Mouse (Mus musculus) erythroid progenitor cell, adult 5-6 weeks (primary cell): Measurements from ENCODE around the gene Ercc1. TPM values are rescaled to one million over a fixed set of nuclear protein-coding genes. Genes with fewer than 3 reads are reported as not detected.
A peak's percentile ranks its signal among the peaks of the same experiment; 100 is the strongest.

ENCODE experiments used
- ATAC-seq: replicated peaks from 2 replicates; pipeline ENCODE4 v1.8.0; 2016; ENCODE audit warnings: moderate number of reproducible peaks, mild to moderate bottlenecking, moderate TSS enrichment, inconsistent platforms; ENCODE audit not compliant: poor library complexity, low FRiP score, severe bottlenecking
- total RNA-seq, 2 experiments: library from RNA; stranded (forward) in 1 of 2; stranded (reverse) in 1 of 2; fragments of 150-400 nt in 1 of 2; fragments of 186-747, 209-891 nt in 1 of 2; gene quantifications; 2 replicates each; pipeline versions ENCODE4 v1.2.3 to v1.2.4; 2015 to 2017; ENCODE audit warnings: low replicate concordance in 2 of 2

Gene Ercc1
- total RNA-seq, 2 experiments from 2014 or later: 1.2 to 12.6 TPM

DNA sequence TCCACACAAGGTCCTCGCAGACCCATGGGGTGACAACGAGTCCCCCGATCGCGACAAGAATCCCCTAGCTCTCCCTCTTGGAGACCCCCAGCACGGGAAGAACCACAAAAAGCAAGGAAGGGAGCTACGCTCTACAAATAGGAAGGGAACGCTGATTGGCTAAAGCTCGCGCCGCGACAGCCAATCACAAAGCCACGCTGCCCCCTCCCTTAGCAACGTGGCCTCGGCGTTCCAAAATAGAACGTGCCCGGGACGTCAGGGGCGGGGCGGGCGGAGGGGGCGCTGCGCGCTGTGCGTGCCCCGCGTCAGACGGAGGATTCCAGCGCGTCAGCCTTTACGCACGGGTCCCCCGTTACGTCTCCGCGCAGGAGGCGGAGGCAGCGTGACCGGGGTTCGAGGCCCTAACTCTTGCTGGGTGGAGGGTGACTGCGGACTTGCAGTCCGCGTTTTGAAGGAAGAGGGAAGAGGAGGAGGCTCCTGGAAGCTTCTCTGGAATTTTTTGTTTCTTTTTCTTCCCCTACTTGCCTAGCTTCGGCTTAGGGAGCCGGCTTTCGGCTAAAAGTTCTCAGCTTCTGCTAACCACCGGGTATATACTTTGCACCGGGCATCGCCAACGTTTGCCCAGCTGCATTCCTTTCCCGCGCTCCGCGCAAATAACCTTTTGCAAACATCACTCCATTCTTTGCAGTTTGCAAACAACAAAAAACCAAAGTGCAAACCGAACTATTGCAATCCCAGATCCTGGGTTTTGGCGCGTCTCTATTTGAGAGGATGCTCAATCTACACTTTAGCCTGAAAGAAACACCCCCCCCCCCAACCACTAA is 35.9 kb upstream of the Ercc1 start:
- ATAC-seq: peak; percentile 84

DNA sequence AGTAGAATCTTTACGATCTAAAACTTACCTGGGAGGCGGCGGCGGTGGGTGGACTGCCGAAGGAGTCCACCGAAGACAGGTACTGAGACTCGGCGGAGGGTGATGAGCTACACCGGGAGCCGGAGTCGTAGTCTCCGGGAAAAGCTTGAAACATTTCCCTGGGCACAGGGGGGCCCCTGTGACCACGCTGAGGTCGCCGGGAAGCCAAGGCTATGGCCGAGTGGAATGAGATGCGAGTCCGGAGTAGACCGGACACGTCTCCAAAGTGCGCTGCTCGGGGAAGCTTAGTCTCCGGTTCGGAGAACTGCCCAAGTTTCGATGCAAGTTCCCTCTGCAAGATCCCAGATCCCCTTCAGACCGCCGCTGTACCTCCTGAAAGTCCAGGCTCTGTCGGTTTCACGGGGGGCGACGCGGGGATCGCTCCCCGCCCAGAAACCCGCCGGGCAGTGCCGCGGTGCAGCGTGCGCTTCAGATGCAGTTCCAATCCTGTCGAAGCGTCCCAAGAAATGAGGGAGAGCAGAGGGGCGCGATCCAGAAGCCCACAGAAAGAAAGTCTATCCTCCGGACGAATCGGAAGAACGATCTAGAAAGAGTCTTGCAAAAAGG is 35.2 kb upstream of the Ercc1 start:
- no peak for ATAC-seq

DNA sequence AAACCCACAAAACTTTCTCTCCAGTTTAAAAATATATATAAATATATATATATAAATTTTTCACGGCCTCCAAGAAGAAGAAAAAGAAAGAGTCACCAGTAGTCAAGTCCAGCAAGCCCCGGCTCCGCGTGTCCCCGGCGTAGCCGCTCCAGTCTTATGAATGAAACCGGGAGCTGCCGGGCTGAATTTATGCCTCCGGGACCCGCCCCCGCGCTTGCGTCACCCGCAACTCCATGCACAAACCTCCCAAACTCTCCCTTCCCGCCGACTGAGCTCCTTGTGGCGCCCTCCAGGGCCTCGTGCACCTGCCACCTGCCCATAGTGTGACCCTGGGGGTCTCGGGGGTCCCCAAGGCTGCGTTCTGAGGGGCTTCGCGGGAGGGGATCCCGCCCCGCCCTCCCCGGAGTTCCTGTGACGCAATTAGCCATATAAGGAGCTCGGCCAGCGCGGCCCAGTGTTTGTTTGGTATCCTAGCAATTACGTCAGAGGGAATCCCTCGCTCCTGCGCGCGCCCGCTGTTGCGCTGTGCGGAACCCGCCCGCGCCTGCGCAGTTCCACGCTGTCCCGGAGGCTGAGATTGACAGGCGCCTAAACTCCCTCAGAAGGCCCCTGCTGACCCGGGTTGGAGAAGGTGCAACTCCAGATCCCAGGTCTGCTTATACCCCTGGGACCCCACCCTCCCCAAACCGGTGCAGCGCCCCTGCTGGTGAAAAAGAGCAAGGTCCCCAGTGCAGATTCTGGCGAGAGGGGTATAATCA is 34.5 kb upstream of the Ercc1 start, which contains the start of gene Fosb:
Fosb (minus strand) TSS at position 168 of the 758 bp plus-strand sequence.
- peak; percentile 79 for ATAC-seq

DNA sequence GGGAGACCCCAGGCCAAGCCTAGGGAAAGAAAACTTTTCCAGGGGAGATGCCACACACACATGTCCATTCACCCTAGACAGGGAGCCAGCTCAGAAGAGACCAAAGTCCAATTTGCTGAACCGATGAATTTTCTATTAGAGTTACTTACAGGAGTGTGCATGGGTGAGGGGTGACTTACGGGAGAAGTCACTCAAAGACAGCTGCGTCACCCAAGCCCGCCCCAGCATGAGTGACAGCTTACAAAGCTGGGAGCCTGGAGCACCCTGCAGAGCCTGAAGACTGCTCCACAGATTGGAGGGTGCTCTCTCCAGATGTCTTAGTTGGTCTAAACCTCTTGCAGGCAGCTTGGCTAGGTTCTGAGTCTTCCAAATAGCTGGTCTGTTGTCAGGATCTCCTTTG is 32.6 kb upstream of the Ercc1 start:
- ATAC-seq: no peak

DNA sequence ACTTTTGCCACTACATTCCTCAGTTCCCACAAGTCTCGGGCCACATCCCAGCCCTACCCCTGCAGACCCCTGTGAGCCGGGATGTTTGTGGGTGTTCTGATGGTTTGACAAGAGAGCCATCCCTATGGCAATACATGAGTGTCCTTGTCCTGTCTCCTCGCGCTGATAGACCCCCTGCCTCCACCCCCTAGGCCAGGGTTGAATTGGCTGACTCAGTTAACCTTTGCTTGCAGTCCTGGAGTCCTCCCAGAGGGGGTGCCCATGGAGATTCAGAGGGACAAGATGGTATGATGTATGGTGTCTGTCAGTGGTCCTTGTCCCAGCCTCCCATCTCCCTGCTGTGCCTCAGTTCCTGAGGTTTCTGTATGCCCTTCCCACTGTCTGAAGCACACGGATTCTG is 30.5 kb upstream of the Ercc1 start:
- ATAC-seq: no peak

DNA sequence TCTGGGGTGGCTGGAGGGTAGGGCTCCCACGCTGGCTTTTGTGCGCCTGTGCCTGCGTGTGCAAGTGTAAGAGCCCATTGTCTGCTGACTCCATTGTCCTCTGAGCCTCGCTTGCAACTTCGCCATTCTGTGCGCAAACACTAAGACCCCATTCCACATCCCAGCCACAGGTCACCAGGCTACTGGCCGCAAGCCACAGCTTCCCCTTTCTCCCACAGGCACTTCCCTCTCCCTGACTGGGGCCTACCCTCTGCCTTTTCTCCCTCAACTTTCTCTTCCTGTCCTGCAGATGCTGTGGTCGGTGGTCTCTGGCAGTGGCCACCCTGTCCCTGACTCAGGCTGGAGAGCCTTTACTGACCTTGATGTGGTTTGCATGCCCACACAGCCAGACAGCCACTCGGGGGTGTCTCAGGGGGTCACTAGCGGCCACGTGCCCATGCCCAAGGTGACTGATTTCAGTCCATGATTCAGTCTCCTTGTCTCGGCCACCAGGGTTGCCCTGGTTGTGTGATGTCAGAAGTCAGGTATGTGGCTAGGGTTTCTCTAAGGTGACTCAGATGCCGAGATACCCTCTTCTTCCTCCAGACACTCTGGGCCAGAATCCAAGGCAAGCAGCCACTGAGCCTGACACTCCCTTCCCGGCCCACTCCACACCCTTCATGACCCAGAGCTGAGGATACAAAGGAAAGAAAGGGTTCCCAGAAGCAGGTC is 28.0 kb upstream of the Ercc1 start:
- ATAC-seq: no peak

DNA sequence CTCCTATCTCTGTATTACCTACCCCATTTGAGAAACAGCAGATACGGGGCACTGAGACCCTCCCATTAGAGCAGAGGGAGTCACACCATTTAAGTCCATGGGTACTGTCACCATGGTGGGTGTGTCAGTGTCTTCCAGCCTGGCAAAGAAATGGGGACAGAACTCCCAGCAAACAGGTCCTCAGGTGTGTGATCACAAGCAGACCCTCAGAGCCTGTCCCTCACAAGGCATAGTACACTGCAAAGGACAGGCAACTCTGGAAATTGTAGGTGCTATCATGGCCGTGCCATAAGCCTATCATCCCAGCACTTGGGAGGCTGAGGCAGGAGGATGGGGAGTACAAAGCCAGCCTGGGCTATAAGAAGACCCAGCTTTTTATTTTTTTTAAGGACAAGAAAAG is 26.4 kb upstream of the Ercc1 start:
- ATAC-seq: no peak

DNA sequence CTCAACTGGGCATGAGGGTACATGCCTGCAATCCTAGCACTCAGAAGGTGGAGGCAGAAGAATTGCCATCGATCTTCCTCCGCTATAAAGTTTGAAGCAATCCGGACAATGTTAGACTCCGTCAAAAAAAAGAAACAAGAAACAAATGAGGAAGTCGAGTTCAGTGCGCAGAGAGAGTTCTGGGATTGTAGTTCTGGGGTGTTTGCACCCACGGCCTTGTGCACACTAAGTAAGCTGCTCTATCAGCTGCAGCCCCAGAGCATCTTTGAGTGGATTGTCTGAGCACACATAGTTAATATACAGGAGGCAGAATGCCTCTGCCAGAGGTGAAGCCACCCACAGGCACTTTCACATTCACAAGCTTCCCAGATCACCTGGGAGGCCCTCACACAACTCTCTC is 25.9 kb upstream of the Ercc1 start:
- no peak for ATAC-seq

DNA sequence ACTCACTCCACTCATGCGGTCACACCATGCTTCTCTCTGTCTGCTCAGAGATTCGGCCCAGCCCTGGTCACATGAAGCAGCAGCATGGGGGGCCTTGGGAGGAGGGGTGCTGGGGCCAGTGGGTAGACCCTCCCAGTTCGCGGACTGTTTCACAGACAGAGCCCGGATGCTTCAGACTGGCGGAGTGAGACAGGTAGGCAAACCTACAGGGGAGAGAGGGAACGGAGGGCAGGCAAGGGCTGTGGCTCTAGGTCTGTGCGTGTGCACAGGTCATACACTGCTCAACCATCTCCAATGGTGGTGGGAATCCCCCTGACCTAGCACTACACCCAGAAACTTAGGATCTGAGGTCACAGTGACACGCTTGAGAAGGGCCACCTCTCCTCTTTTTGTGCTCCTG is 25.1 kb upstream of the Ercc1 start:
- no peak for ATAC-seq

DNA sequence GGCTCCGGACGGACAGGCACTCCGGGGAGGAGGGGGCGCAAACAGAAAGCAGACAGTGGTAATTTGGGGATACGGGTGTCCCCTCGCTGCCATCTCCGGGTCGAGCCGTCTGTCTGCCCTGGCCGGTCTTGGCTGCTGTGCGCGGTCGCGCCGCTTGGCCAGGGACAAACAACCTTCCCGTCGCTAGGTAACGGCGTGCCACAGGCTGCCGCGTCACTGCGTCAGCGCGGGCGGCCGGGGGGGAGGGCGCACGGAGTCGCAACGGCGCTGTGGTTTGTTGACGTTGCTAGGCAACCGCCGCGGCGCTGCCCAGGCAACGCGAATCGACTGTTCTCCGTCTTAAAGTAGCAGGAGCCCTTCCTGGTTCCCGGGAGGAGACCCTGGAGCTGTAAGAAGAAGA is 24.7 kb upstream of the Ercc1 start:
- peak; percentile 72 for ATAC-seq

DNA sequence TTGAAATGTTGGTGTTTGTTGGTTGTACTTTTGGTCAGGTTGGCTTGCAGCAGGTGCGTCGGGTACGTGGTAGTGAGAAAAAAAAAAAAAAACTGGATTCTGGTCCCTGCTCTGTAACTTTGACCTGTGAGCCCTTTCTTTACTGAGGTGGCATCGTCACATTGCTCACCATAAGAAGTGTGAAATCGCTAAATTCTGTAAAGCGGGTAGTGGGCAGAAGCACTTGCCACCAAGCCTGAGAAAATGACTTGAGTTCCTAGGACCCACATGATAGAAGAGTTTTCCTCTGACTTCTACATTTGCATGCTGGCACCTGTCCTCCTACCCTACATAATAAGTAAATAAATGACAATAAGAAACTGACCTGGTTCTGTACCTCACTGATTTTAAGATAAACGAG is 23.9 kb upstream of the Ercc1 start:
- ATAC-seq: no peak

DNA sequence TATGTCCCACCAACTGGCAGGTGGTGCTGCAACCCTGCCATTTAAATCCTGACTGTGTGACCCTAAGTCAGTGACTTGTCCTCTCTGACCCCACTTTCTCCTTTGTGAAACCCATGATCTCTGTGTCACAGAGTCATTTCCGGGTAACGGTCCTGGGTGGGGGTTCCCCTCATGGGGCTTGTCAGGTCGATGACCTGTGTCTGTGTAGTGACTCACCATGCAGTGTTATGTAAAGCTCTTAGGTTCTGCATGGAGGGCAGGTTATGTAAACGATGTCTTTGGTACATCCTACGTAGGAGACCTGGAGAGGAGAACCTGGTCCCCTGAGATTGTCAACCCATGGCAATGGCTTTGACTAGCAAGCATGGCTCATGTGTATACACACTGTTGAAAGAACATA is 23.1 kb upstream of the Ercc1 start:
- ATAC-seq: no peak

DNA sequence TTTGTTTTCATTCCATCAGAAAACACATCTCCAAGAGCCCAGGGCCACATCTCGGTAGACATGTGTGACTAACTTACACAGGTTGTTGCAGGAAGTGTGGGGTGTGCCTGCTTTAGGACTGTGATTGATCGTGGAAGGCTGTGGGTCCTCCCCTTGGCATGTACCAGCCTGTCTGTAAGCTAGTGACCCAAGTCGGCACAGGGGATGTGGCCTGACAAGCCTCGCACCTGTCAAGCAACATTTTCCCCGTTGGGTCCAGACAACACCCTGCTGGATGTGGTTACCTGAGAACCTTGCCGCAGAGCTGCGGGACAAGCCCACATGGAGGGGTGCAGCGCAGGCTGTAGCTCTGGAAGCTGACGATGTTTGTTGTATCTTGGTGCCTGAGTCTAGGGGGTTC is 22.1 kb upstream of the Ercc1 start:
- ATAC-seq: no peak

DNA sequence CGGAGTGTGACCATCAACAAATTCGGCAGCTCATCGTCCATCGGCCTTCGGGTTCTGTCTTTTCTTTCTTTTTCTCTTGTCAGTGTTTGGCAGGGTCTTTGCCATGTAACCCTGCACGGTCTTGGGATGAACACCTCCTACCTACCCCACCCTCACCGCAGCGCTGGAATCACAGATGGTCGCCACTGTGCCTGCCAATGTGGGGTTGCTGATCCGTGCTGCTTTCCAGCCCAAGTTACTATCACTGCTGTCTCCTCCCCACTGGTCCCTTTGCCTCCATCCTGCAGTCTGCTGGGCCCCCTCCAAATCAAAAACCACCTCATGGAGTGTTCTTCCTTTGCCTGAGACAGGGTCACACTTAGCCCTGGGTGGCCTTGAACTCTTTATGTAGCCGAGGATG is 20.4 kb upstream of the Ercc1 start:
- ATAC-seq: no peak

DNA sequence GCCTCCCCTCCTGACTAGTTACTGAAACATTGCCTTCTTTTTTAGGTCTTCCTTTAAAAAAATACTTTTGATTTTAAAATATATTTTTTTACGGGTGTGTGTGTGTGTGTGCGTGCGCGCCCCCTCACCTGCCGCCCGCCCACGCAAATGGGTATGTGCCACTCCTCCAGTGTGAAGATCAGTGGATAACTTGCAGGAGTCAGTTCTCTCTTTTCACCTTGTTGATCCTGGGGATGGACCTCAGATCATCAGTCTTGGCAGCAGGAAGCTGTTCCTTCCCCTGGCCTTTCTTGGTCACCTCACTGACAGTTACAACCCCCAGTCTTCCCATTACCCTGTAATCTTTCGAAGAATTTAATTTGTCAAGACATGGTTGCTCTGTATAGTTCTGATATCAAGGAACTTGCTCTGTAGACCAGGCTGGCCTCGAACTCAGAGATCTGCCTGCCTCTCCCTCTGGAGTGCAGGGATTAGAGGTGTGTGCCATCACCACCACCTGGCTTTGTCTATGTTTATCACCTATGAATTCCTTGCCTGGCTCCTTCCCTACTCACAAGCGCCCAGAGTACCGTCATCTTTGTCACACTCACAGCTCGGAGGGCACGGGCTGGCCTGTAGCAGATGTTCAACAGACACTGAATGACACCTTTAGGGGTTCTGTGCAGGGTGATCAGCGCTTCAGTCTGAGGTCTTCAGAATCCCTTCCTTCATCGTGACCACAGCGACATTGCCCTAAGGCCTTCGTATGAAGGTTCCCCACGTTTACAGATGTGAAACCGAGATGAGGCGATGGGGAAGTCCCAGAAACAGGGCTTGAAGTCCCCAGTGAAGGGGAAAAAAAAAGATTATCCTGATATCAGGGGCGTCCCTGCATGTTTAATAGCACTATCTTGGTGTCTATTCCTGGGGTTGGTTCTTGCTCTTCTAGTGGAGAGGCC is 19.0 kb upstream of the Ercc1 start:
- no peak for ATAC-seq

DNA sequence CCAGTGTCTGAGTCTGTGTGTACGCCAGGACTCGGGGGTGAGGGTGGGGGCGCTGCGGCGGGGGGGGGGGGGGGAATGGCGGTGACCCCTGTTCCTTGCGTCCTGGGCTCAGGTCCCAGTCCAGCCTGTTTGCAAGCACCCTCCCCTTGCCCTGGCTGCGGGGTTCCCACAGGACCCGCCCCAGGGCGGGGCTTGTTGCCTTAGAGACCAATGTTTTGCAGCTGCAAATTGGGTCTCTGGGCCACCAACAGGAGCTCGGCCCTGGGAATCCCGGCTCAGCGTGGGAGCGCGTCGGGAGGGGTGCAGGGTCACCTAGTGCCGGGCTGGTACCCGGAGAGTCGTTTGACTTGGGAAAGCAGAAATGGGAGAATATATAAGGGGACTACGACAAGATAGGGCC is 18.2 kb upstream of the Ercc1 start:
- ATAC-seq: peak; percentile 58

DNA sequence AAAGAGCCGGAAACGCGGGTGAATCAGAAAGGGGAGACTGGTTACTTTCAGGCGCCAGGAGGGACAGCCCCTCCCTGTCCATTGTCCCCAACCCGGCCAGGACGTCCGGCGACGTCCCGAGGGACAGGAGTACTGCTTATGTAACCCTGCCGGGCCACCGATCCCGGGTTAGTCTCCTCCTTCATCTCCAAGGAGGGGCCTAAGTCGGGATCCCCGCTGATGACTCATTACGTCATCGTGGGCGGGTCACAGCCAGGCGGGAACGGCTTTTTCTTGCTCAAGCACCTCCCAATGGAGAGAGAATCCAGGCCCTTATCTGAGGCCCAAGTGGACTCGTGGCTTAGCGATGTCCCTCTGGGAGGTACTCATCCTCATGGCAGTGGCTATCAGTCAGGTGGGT is 17.4 kb upstream of the Ercc1 start:
- ATAC-seq: peak; percentile 87

DNA sequence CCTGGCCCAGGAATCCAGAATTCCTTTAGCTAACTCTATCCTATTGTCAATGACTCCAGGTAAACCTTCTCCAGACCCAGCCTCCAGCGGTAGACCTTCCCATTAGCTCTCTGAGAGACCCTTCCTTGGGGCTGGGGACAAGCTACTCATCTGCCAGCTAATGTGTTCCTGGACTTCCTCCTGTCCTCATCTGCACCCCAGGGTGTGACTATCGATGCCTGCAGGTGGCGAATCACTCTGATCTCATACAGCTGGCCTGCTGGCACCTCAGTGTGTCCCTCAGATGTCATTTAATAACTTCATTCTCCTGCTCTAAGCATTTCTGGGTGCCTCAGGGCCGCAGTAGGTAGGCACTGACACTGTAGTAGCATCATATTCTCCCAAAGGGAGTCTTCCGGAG is 16.8 kb upstream of the Ercc1 start:
- ATAC-seq: no peak

DNA sequence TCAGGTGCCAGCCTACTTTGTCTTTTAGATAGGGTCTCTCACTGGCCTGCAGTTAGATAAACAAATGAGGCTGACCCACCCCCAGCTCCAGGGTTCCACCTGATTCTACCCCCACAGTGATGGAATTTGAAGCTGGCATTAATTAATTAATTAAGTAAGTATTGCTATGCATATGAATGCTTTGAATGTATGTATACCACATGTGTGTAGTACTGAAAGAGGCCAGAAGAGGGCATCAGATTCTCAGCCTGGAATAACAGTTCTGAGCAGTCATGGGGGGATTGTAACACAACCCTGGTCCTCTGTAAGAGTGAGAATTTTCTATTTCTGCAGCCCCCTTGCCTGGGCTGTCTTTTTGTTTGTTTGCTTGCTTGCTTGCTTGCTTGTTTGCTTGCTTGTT is 16.2 kb upstream of the Ercc1 start:
- no peak for ATAC-seq
